Mouse (Mus musculus): Measurements from ENCODE around the gene Rita1. TPM values are rescaled to one million over a fixed set of nuclear protein-coding genes. Genes with fewer than 3 reads are reported as not detected.

Rita1 gene
- polyA plus RNA-seq, 3 experiments from 2014 or later: 2.1 to 3.5 (median 3.2) TPM

Other genes with a start within 250 kb of the Rita1 start
- not detected for gene Lhx5, start 180.9 kb downstream of the Rita1 start, polyA plus RNA-seq (2017; shearing (Covaris generic))
- not detected for gene Sdsl, start 139.8 kb downstream of the Rita1 start, polyA plus RNA-seq (2017; shearing (Covaris generic))
- not detected for gene Sds, start 136.1 kb downstream of the Rita1 start, polyA plus RNA-seq (2017; shearing (Covaris generic))
- gene Plbd2, start 109.0 kb downstream of the Rita1 start, polyA plus RNA-seq (2017; shearing (Covaris generic)): 1 to 10 TPM; 3.2 to 5.7 (median 3.5) TPM
- gene Slc8b1, start 101.4 kb downstream of the Rita1 start, polyA plus RNA-seq (2017; shearing (Covaris generic)): 10 to 100 TPM in 1 of 3 experiments, 1 to 10 TPM in 2; 6.1 to 14.5 (median 7.3) TPM
- gene Tpcn1, start 23.9 kb downstream of the Rita1 start, polyA plus RNA-seq (2017; shearing (Covaris generic)): 10 to 100 TPM in 2 of 3 experiments, 1 to 10 TPM in 1; 6.4 to 15.8 (median 12.6) TPM
- under 1 TPM in 1 of 3 experiments, not detected in 2; 0.91 TPM for gene Iqcd, start 23.6 kb downstream of the Rita1 start, polyA plus RNA-seq (2017; shearing (Covaris generic))
- gene Ddx54, start 150 bp upstream of the Rita1 start, polyA plus RNA-seq (2017; shearing (Covaris generic)): 10 to 100 TPM; 13.0 to 21.1 (median 13.4) TPM
- gene Cfap73, start 21.6 kb upstream of the Rita1 start, polyA plus RNA-seq (2017; shearing (Covaris generic)): not detected
- gene Rasal1, start 36.2 kb upstream of the Rita1 start, polyA plus RNA-seq (2017; shearing (Covaris generic)): 1 to 10 TPM; 6.8 to 9.7 (median 6.8) TPM
- 10 to 100 TPM; 41.0 to 52.7 (median 49.6) TPM for gene Dtx1, start 99.3 kb upstream of the Rita1 start, polyA plus RNA-seq (2017; shearing (Covaris generic))
- 1 to 10 TPM in 1 of 3 experiments, under 1 TPM in 2; 0.71 to 2.2 (median 0.95) TPM for gene Oas2, start 137.3 kb upstream of the Rita1 start, polyA plus RNA-seq (2017; shearing (Covaris generic))
- 10 to 100 TPM in 1 of 3 experiments, 1 to 10 TPM in 2; 9.6 to 35.3 (median 10.0) TPM for gene Oas3, start 165.1 kb upstream of the Rita1 start, polyA plus RNA-seq (2017; shearing (Covaris generic))
- not detected for gene Oas1e, start 182.9 kb upstream of the Rita1 start, polyA plus RNA-seq (2017; shearing (Covaris generic))
- 10 to 100 TPM; 12.0 to 14.0 (median 13.6) TPM for gene Oas1c, start 199.9 kb upstream of the Rita1 start, polyA plus RNA-seq (2017; shearing (Covaris generic))
- not detected for gene Oas1f, start 234.8 kb upstream of the Rita1 start, polyA plus RNA-seq (2017; shearing (Covaris generic))
- gene Oas1h, start 248.8 kb upstream of the Rita1 start, polyA plus RNA-seq (2017; shearing (Covaris generic)): not detected

All from inflammation-experienced regulatory T-cells, adult 6 months (primary cell).